Mouse (Mus musculus) adrenal gland, adult 2 months (tissue): Measurements from ENCODE around the gene Hist2h2be. TPM values are rescaled to one million over a fixed set of nuclear protein-coding genes. Genes with fewer than 3 reads are reported as not detected.
"Not testable (repeated sequence)": the region's sequence is repeated elsewhere in the genome, so short reads cannot be mapped to it uniquely, and the experiment has no call there.

ENCODE experiments used
- DNase-seq: peaks from one replicate; pipeline ENCODE4 v3.0.0; 2021
- long read RNA-seq: library from polyadenylated mRNA; stranded (forward); transcript quantifications from one replicate; pipeline ENCODE4 v2.0.0, GENCODE M21; 2021
- polyA plus RNA-seq: library from polyadenylated mRNA; depleted of rRNA; stranded (reverse); fragments of >200 nt; gene quantifications from 2 replicates; pipeline ENCODE4 v1.2.3, GENCODE M21; 2012; rRNA removed
- total RNA-seq, 2 experiments: library from RNA; stranded (reverse); gene quantifications; 2 replicates each; pipeline ENCODE4 v1.2.3; 2021

Hist2h2be gene
- total RNA-seq (10 to 100 TPM; 15.6 to 23.5 TPM), polyA plus RNA-seq (6.1 and 6.4 TPM in 2 replicates)
- long read RNA-seq, transcript Hist2h2be-201 (1 exons, 2,620 nt): major isoform, 19 of 19 reads
- long read RNA-seq, partial matches to known transcripts: 0 of 19 reads
- long read RNA-seq, other reads (novel, unspliced or antisense): 0 of 19 reads

DNA sequence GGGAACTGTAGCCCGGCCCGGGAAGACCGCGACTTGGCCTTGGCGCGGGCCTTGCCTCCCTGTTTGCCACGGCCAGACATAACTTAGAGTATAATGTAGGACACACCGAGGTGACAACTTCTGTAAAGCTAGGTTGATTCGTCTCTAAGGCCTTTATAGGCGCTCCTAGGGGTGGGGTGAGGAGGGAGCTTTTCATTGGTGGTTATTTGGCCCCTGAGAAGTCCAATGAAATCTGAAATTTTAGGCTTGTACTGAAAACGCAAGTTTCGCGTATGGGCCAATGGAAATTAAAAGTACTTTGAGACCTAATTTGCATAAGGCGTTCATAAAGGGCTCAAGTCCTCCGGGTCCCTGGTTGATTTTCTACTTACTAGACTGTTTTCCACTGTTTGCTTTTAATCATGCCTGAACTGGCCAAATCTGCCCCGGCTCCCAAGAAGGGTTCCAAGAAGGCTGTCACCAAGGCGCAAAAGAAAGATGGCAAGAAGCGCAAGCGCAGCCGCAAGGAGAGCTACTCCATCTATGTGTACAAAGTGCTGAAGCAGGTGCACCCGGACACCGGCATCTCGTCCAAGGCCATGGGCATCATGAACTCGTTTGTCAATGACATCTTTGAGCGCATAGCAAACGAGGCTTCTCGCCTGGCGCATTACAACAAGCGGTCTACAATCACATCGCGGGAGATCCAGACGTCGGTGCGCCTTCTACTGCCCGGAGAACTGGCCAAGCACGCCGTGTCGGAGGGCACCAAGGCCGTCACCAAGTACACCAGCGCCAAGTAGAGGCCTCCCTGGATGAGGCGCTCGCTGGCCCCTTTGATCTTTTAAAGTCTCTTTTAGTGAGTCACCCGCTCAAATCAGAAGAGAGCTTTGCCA, at the start of gene Hist2h2be, which contains the start of gene Hist2h2ac:
Hist2h2be (plus strand) TSS at position 355 of the 875 bp plus-strand sequence.
Hist2h2ac (minus strand) TSS at position 116 of the 875 bp plus-strand sequence.
- DNase-seq: peak; percentile 95

DNA sequence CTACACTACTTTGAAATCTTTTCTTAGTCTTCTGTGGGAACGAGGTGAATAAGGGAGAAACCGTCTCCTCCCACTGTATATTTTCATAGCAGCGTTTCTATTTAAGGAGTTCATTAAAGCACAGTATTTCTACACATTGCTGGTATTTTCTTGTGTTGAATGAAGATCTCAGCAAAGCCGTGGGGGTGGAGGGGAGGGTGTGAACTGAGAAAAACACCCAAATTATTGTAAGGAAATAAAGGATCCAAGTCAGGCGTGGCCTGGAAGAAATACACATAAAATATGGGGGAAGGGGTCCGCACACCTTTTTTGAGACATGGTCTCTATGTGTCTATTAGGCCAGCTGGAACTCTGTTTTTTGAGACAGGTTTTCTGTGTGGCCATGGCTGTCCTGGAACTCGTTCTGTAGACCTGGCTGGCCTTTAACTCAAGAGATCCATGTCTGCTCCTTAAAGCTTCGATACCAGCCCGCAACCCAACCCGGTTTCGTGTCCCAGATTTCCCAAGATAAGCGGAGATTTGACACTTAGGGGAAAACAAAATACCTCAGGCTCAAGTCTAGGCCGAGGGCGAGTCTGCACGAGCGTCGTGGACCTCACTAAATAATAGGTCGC, 49.2 kb upstream of the Hist2h2be start:
- no peak for DNase-seq

DNA sequence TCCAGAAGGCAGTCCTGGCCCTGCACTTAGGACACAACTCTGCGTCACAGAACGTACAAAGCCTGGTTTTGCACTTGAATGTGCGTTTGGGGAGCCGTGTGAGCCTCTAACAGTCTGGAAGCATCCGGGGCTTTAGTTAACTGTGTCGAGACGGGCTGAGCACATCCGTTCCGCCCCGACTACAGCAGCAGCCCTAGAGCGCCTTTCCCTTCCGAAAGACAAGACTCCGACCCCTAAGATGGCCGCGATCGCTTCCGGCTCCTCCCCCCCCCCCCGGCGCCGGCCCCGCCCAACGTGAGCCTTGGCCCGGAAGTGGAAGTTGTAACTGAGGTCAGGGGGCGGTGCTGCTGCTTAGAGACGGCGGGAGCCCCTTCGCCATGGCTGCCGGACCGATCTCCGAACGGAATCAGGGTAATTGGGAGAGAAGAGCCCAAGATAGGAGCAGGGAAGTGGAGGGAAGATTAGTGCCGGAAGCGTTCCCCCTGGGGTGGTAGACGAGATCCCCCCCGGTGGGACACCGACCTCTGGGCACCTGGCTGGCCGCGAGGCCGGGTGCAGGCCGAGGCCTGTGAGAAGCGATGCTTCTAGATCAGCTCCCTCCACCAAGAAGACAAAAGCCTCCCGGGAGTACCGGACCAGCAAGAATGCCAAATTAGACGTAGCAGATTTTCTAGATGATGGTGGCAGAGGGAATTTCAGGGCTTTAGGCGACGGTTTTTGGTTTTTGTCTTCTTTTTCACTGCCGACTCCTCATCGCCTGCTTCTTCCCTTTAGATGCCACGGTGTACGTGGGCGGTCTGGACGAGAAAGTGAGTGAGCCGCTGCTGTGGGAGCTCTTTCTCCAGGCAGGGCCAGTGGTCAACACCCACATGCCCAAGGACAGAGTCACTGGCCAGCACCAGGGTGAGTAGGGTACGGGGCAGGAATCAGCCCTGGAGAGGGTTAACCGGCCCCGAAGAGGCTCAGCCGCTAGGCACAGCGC, 48.4 kb upstream of the Hist2h2be start, which contains the start of gene Sf3b4:
Sf3b4 (plus strand) TSS at position 136 of the 982 bp plus-strand sequence.
- DNase-seq: peak; percentile 92

DNA sequence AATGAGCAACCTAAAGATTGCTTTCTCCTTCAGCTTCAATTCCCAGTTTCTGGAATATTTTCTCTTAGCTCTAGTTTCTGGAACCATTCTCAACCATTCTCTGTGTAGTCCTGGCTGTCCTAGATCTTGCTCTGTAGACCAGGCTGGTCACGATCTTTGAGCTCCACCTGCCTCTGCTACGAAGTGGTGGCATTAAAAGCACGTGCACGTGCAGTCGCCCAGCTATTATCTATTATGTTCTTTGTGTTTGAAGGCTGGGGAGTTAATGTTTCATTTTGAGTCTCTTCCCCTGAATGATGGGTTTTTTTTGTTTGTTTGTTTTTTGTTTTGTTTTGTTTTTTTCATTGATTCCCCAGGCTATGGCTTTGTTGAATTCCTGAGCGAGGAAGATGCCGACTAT, 47.7 kb upstream of the Hist2h2be start:
- DNase-seq: no peak

DNA sequence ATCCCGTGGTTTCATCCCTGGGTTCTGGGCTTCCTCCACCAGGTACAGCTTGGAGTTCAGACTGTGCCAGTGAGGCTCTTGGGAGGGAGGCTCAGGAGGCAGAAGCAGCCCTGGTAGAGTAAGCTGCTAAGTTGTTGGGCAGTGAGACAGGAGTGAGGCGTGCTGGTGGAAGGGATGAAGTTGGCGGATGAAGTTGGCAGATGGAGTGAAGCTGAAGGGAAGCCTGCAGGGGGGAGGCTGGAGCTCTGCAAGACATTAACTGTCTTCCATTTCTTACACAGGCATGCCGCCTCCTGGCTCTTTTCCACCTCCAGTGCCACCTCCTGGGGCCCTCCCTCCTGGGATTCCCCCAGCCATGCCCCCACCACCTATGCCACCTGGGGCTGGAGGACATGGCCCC, 46.9 kb upstream of the Hist2h2be start:
- not testable (repeated sequence) for DNase-seq

DNA sequence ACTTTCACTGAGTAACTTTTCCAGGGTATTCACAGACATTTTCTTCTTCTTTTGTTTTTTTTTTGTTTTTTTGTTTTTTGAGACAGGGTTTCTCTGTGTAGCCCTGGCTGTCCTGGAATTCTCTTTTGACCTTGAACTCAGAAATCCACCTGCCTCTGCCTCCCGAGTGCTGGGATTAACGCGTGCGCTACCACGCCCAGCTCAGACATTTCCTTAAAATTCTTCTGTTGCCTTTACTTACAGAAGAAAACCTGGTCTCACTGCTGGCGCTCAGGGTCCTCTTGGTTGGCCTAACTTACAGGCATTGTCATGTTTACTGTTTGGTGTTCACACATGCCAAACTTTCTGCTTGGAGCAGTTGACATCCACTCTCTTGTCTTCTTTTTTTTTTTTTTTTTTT, 45.7 kb upstream of the Hist2h2be start:
- no peak for DNase-seq

DNA sequence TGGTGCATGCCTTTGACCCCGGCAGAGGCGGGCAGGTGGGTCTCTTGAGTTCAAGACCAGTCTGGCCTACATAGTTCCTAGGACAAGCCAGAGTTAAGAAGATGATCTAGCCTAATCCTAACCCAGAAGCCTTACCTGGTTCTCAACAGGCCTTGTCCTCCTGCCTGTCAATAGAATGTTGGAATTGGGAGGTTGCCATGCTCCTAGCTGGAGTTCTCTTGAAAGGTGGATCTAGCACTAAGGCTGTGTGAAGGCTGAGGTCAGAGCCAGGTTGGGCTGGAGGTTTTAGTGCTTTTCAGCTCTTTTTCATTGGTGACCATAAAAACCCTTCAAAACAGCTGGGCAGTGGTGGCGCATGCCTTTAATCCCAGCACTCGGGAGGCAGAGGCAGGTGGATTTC, 42.5 kb upstream of the Hist2h2be start:
- no peak for DNase-seq

DNA sequence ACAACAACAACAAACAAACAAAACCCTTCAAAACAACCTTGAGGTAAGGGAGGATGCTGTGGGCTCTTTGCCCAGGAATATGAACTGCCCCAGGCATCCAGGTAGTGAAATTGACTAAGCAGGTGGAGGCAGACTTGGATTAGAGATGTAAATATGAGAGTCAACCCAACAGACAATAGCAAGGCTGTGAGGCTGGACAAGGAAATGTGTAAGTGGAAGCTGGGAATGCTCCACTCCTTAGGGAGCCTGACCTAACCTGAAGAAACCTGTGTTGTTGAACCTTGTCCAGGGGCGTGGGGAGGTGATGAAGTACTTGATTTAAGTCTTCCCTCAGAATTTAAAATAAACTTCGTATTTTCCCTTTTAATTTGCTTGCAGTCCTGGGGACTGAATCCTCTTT, 42.0 kb upstream of the Hist2h2be start:
- DNase-seq: no peak

DNA sequence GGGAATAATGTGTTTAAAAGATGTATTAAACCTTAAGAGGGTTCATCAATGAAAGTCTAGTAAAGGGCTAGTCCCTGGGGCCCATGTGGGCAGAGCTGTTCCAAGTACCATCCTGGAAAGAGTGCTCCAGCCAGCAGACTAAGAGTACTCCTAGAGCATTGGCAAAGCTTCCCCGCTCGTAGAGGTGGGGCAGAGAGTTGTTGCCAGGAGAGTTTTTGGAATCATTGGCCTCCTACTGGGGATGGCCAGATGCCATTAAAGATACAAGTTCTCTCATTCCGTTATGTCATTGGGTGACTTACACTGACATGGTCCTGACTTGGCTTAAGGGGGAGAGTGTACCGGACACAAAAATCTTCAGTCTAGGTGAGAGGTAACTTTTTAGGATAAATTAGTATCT, 41.4 kb upstream of the Hist2h2be start:
- DNase-seq: peak; percentile 66

DNA sequence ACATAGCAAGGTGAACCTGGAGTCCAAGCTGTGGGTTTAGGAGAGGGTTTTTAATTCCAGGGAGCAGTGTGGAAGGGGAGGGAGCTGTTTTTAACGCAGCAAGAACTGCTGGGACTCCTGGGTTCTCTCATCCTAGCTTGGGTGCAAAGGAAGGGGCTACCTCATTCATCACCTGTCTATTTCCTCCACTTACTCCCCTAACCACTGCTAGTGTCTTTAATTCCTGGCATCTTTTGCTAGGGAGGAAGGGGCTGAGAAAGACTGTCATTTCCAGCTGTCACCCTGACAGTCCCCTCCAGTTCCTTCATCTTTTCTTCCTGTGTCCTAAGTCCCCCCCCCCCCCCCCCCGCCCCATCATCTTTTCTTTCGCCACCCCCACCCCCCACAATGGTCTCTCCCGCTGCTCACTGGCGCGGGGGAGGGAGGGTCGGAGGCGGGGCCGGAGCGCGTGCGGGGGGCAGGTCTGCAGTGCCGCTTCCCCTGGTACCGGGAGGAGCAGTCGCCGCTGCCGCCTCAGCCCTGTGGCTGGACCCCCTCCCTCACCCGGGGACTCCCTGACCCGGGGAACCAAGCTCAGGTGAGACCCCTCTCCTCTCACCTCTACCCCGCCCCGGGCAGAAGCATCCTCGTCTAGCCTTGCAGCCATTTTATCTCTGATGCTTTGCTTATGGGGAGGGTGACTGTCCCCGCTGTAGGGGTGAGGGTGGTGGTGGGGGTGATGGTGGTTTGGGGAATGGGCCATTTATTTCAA, 40.0 kb upstream of the Hist2h2be start, which contains the start of gene Sv2a:
Sv2a (plus strand) TSS at position 425 of the 751 bp plus-strand sequence.
- DNase-seq: peak; percentile 47

DNA sequence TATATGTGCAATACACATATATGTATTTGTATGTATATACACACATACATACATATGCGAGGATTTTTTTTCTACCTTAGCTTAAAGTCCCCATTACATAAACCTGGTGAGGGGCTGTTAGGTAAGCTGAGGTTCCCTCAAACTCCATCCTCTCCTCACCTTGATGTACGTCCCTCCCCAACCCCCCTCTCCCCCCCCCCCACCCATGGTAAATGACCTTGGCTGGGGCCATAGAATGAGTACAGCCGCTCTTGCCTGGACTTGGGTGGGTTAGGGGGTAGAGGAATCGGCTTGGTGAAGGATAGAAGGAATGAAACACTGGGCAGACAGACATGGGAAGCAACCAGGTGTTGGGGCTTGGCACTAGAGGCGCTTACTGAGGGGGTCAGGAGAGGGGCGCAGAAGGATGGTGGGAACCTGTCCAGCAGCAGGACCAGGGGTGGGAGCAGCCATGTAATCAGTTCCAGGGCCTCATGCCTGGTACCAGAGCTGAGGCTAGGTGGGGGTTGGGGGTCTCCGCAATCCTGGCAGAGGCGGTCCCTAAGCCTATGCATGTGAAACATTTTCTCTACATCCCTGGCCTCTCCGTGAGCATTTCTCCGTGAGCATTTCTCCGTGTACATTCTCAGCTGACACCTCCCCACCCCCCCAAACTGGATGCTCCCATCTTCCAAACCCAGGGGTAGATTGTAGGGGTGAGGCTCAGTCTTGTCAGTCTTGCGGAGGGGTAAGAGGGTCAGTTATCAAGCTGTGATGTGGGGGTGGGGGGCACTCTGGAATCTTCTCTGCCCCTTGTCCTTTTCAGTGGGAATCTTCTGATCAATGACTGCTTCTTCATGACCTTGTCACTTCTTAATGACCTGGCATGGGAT, 39.2 kb upstream of the Hist2h2be start:
- no peak for DNase-seq

DNA sequence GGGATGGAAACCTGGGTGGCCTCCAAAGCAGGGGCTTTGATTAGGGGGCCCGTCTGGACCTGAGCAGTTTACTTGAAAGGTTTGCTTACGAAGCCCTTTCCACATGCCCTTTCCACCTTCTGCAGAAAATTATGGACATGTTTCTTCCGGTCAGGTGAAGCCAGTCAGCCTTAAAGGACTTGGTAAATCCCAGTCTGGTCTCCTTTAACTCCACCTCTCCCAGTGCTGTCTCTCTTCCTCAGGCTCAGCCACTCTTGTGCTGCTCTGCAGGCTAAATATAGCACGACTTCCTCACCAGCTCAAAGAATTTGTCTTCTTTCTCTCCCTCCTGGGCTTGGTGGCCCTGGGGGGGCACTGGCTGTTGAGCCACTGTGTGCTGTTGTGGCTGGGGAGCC, 38.5 kb upstream of the Hist2h2be start:
- DNase-seq: no peak

DNA sequence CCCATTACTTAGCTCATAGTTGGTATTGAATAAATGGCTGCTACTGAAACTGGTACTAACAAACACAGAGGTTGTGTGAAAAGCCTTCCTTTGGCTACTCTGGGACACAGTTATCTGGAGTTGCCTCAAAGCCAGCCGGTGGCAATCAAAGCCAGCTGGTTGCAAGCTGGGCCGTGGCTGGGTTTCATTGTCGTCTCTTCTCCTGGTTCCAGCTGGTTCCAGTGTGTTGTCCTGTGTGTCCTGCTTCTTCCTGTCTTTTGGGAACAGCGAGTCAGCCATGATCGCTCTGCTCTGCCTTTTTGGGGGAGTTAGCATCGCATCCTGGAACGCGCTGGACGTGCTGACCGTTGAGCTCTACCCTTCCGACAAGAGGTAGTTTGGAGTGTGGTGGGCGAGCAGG, 27.9 kb upstream of the Hist2h2be start:
- DNase-seq: no peak

DNA sequence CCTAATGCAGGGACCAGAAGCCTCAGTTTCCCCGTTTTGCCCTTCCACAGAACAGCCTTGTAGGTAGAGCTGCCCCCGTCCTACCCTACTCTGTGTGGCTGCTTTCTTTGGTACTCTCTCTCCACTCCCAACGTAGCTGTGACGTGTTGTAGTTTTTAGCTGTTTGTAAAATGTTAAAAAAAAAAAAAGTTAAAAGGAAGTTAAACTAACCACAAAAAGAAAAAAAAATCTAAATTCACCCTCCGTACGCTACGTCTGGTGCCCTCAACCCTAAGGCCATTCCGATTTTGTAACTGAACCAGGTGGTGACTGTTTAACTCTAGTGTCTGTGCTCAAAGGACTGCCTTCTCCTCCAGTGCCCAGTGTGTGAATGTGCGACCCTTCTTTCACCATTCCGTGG, 26.0 kb upstream of the Hist2h2be start:
- DNase-seq: no peak

DNA sequence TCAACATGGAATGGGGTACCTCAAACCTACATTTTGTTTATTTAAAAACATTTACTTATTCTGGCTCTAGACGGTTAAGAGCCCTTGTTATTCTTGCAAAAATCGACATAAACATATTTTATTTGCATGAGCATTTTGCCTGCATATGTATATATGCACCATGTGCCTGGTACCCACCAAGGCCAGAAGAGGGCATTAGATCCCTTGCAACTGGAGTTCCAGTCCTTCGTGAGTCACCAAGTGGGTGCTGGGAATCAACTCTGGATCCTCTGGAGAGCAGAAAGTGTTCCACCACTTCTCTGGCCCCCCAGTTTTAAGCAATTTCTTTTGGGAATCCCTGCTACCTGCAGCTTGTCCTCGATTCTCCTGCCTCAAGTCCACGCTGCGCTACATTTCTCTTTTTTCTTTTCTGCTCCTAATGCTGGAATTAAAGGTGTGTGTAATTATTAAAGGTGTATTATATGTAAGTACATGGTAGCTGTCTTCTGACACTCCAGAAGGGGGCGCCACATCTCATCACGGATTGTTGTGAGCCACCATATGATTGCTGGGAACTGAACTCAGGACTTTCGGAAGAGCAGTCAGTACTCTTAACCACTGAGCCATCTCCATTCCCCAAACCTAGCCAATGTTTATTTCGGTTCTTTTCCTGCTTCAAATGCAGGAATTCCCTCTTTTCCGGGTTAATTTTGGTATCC, 25.2 kb upstream of the Hist2h2be start:
- no peak for DNase-seq

DNA sequence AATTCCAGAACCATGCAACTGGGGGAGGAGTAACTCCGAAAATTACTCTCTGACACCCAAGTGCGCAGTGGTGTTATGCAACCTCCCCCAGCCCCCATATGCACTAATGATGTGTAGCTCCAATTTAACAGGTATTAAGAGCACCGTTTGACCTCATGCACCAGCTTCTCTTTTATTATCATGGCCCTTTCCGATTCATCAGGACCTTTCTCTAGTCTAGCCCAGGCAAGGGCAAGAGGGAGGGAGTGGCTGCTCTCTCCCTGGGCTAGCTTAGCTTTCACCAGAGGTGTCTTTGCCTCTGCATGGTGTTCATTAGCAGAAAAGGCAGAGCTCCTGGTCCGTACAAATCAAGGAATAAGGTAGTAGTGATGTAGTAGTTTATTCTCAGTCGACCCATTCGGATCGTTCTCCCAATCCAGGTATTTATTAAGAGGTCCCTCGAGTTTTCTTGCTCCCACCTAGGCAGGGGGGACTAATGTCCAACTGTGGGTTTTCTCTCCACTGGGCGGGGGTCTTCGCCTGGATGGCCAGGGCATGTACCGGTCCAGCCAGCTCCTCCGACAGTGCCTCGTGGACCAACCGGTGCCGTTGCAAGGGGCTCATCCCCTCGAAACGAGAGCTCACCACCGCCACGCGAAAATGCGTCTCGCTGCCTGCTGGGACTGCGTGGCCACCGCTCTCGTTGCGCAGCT, 24.3 kb upstream of the Hist2h2be start:
- no peak for DNase-seq

DNA sequence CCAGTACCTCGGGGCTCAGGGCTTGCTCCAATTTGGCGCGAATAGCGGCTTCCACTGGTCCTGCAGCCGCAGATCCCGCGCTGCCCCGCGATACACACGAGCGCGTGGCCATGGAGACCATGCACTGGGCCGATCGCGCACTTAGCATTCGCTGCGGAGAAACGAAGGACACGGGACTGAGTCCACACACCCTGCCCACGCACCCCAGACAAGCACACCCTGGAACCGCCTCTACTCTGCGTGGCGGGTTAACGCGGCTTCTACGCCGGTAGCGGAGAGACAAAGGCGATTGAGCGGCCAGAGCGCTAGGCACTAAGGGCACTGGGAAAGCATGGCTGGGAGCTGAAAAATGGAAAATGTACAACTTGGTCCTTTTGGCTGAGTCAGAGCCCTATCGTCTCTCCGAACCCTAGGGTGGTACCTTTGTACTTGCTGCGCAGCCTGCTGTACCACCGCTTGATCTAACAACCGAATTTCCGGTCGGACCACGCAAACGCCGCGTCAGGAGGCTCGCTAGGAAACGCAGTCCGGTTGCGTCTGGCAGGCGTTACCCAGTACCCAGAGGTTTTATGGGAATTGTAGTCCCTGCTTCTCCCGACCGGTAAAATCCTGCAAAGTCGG, 23.7 kb upstream of the Hist2h2be start:
- peak; percentile 93 for DNase-seq

DNA sequence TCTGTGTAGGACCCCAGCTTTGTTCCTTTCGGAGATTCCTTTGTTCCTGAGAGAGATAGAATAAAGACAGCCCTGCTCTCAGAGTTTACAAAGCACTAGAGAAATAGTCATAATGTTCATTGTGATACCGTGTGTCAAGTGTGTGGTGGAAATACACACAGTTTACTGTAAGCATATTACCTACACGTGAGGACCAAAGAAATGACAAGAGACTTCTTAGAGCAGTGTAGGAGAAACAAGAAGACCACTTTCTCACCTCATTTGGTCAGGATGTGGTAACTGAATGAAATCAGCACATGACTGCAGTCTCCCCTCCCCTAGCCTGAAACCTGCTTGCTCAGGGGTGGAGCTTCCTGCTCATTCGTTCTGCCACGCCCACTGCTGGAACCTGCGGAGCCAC, 22.7 kb upstream of the Hist2h2be start:
- DNase-seq: peak; percentile 11
